Mouse (Mus musculus) hindbrain, embryonic 14.5 days (tissue): ENCODE measurements at regions not wholly inside any gene's neighbourhood (a gene's known extent, or its start where the extent isn't known, plus 50 kb on each side); places are given as distances from the start of the nearest gene placed in this dataset.
A peak's percentile ranks its signal among the peaks of the same experiment; 100 is the strongest.

Source experiments
- ATAC-seq: fragments of 200-750 bp; cut with Nextera tagmentation; 2 replicates; pipeline ENCODE4 v1.8.0; 2017; ENCODE audit warnings: moderate number of reproducible peaks, mild to moderate bottlenecking, moderate TSS enrichment, moderate library complexity; ENCODE audit not compliant: low FRiP score
- DNase-seq: peaks from one replicate; pipeline ENCODE4 v3.0.0-alpha.2; 2015; ENCODE audit warnings: low spot score
- H3K27ac ChIP-seq: fragments of 300-500 bp; sonication (generic); 2 replicates; pipeline ENCODE4 v1.5.1; 2014; ENCODE audit warnings: mild to moderate bottlenecking, moderate library complexity
- H3K27me3 ChIP-seq: fragments of 300-500 bp; sonication (generic); 2 replicates; pipeline ENCODE4 v1.6.1; 2014; ENCODE audit warnings: mild to moderate bottlenecking, low read length, mixed read lengths; ENCODE audit not compliant: control insufficient read depth, insufficient read depth
- H3K36me3 ChIP-seq: fragments of 300-500 bp; sonication (generic); replicated peaks from 2 replicates; pipeline ENCODE4 v1.6.1; 2014; ENCODE audit not compliant: control insufficient read depth, insufficient read depth
- H3K4me1 ChIP-seq: fragments of 300-500 bp; sonication (generic); replicated peaks from 2 replicates; pipeline ENCODE4 v1.6.1; 2014; ENCODE audit warnings: antibody characterized with exemption, low read length, mixed read lengths; ENCODE audit not compliant: control insufficient read depth, insufficient read depth
- H3K4me2 ChIP-seq: fragments of 300-500 bp; sonication (generic); replicated peaks from 2 replicates; pipeline ENCODE4 v1.6.1; 2014; ENCODE audit warnings: mild to moderate bottlenecking, moderate library complexity
- H3K4me3 ChIP-seq: fragments of 300-500 bp; sonication (generic); replicated peaks from 2 replicates; pipeline ENCODE4 v1.5.1; 2014; ENCODE audit warnings: mild to moderate bottlenecking, low read length
- H3K9ac ChIP-seq: fragments of 300-500 bp; sonication (generic); 2 replicates; pipeline ENCODE4 v1.6.1; 2014
- H3K9me3 ChIP-seq: fragments of 300-500 bp; sonication (generic); 2 replicates; pipeline ENCODE4 v1.6.1; 2016; ENCODE audit warnings: low read length; ENCODE audit not compliant: control insufficient read depth
- WGBS: fragments of 180-500 bp; shearing (Covaris S2); extraction: QIAGEN DNeasy Blood & Tissue Kit; methylation state at CpG from one replicate; pipeline ENCODE4 v1.1.7; 2014; 5-methylcytosine and 5-hydroxymethylcytosine counted together

DNA sequence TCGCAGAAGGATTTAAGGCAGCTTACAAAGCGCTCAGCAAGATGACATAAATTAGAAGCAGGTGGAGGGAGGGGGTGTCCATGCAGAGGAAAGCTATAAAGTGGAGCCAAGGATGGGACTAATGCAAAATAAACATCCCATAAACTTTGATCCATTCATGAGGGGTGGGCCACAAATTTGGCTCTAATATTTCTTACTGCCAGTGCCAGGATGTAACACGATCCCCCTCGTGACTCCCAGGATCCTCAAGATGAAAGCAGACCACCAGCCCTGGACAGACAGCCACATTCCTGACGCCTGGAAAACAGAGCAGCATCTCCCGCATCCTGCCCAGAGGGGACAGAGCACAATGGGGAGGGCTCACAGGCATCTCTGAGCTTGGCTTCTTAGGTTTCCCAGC is 116.6 kb downstream of the Cyp26b1 start:
- Histone ChIP-seq H3K9ac (no peak overlapping the region), H3K4me3 (no peak overlapping the region), H3K27ac (no peak overlapping the region), H3K9me3 (no peaks in the 10 kb centered on the region), H3K27me3 (no peaks in the 10 kb centered on the region), H3K36me3 (no peaks in the 10 kb centered on the region), H3K4me2 (no peak overlapping the region), H3K4me1 (no peaks in the 10 kb centered on the region)
- 47% methylated on average over 6 of the region's 6 CpGs for WGBS
- DNase-seq, result no peak
- no peak for ATAC-seq

- H3K9ac ChIP-seq, result no peak overlapping the region
- H3K9me3 ChIP-seq, result no peaks in the 10 kb centered on the region
- WGBS, result 54% methylated on average over 9 of the region's 9 CpGs
- no peaks in the 10 kb centered on the region for H3K4me1 ChIP-seq
- no peaks in the 10 kb centered on the region for H3K27me3 ChIP-seq
- ATAC-seq, result peak; percentile 48; the same call in 1 of the 2 replicates
- no peak overlapping the region for H3K4me3 ChIP-seq
- no peaks in the 10 kb centered on the region for H3K36me3 ChIP-seq
- H3K4me2 ChIP-seq, result no peak overlapping the region
- H3K27ac ChIP-seq, result no peak overlapping the region
- DNase-seq, result peak; percentile 50
These were observed 117.2 kb downstream of the Cyp26b1 start for GRCm38 (mm10) chr6:84476466-84476865.

GRCm38 (mm10) chr6:84474835-84475234 is 118.9 kb downstream of the Cyp26b1 start:
- no peaks in the 10 kb centered on the region for H3K36me3 ChIP-seq
- DNase-seq, result no peak
- no peak overlapping the region for H3K9ac ChIP-seq
- no peaks in the 10 kb centered on the region for H3K9me3 ChIP-seq
- H3K27me3 ChIP-seq, result no peaks in the 10 kb centered on the region
- no peak overlapping the region for H3K4me3 ChIP-seq
- ATAC-seq, result no peak
- H3K27ac ChIP-seq, result no peak overlapping the region
- H3K4me2 ChIP-seq, result no peak overlapping the region
- H3K4me1 ChIP-seq, result no peaks in the 10 kb centered on the region

- Histone ChIP-seq H3K27me3 (no peaks in the 10 kb centered on the region), H3K4me2 (no peak overlapping the region), H3K4me1 (no peaks in the 10 kb centered on the region), H3K27ac (no peak overlapping the region), H3K4me3 (no peak overlapping the region), H3K9ac (no peak overlapping the region), H3K9me3 (no peaks in the 10 kb centered on the region), H3K36me3 (no peaks in the 10 kb centered on the region)
- no peak for DNase-seq
- ATAC-seq, result no peak
- 68% methylated on average over 3 of the region's 3 CpGs for WGBS
These were observed 120.5 kb downstream of the Cyp26b1 start for GRCm38 (mm10) chr6:84473171-84473570.

DNA sequence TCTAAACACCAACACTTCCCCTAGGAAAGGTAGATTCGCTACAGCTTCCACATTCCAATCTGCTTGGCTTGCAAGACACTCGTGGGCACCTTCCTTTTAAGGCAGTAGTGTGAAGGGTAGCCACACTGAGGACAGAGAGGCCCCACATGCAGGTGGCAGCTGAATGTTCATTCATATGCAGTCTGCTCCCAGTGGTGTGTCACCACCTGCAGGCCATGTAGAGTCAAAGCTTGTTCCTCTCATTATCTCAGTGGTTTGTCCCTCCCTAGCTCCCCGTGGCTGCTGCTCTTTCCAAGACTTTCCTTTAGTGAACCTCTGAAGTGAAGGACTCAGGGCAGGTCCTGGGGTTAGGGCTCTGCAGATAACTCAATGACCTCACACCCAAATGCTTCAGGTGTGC is 121.4 kb downstream of the Cyp26b1 start:
- Histone ChIP-seq H3K27ac (no peak overlapping the region), H3K4me3 (no peak overlapping the region), H3K4me2 (no peak overlapping the region), H3K27me3 (no peaks in the 10 kb centered on the region), H3K4me1 (no peaks in the 10 kb centered on the region), H3K9me3 (no peaks in the 10 kb centered on the region), H3K36me3 (no peaks in the 10 kb centered on the region), H3K9ac (no peak overlapping the region)
- ATAC-seq, result no peak
- no peak for DNase-seq
- WGBS, result 27% methylated on average over 3 of the region's 3 CpGs

- Histone ChIP-seq H3K4me1 (no peaks in the 10 kb centered on the region), H3K4me3 (no peak overlapping the region), H3K4me2 (no peak overlapping the region), H3K36me3 (no peaks in the 10 kb centered on the region), H3K9me3 (no peaks in the 10 kb centered on the region), H3K27me3 (no peaks in the 10 kb centered on the region), H3K9ac (no peak overlapping the region), H3K27ac (no peak overlapping the region)
- ATAC-seq, result no peak
- WGBS, result 90% methylated on average over 3 of the region's 3 CpGs
- DNase-seq, result no peak
These were observed 126.4 kb downstream of the Cyp26b1 start for GRCm38 (mm10) chr6:84467319-84467718.

- no peak for ATAC-seq
- no peaks in the 10 kb centered on the region for H3K9me3 ChIP-seq
- no peak overlapping the region for H3K4me2 ChIP-seq
- H3K4me1 ChIP-seq, result no peaks in the 10 kb centered on the region
- no peaks in the 10 kb centered on the region for H3K27me3 ChIP-seq
- H3K27ac ChIP-seq, result no peak overlapping the region
- no peaks in the 10 kb centered on the region for H3K36me3 ChIP-seq
- no peak for DNase-seq
- no peak overlapping the region for H3K9ac ChIP-seq
- no peak overlapping the region for H3K4me3 ChIP-seq
- 50% methylated on average over 7 of the region's 7 CpGs for WGBS
These were observed 127.5 kb downstream of the Cyp26b1 start for GRCm38 (mm10) chr6:84466223-84466622.

DNA sequence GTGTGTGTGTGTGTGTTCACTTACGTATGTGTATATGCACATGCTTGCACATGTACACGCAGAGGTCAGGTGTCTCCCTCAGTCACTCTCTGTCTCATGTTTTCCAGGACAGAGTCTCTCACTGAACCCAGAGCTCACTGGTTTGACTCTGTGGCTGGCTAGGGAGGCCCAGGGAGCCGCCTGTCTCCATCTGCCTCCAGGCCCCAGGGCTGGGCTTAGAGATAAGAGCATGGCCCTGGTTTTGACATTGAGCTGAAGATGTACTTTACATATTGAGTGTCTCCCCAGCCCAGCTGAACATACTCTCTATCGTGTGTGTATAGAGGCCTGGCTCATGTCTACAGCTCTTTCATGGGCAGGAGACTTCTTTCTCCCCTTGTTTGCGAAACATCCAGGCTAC is 128.1 kb downstream of the Cyp26b1 start:
- H3K4me1 ChIP-seq, result no peaks in the 10 kb centered on the region
- H3K4me2 ChIP-seq, result no peak overlapping the region
- no peak for ATAC-seq
- no peaks in the 10 kb centered on the region for H3K27me3 ChIP-seq
- H3K4me3 ChIP-seq, result no peak overlapping the region
- no peaks in the 10 kb centered on the region for H3K9me3 ChIP-seq
- no peak overlapping the region for H3K9ac ChIP-seq
- WGBS, result 86% methylated on average over 5 of the region's 5 CpGs
- DNase-seq, result no peak
- no peak overlapping the region for H3K27ac ChIP-seq
- no peaks in the 10 kb centered on the region for H3K36me3 ChIP-seq

DNA sequence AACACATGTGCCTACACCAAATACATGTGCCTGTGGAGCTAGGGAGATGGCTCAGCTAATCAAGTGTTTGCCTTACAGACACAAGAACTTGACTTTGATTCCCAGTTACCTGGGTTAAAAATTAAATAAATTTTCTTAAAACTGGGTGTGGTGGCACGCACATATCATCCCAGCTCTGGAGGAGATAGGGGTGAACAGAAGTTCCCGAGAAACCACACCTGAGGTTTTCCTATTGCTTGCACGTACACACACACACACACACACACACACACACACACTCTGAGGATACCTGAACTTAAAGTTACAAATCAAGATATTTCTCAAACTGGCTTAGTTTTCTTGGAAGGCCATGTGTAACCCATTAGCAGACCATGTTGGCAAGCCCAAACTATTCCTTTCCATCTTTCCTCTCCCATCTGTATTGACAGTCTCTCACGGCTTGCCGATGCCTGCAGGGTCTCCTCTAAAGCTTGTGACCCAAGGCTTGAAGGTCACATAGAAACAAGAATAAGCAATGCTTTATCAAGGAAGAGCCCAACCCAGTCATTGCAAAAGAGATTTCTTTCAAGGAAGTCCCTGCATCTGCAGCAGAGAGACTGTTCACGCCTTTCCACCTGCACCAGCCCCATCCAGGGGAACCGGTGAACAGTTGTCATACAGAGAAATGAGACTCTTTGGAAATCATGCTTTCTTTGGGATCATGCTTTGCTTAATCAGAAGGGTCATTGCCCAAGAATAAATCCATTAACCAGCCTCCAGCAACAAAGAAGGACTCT is 129.9 kb downstream of the Cyp26b1 start:
- Histone ChIP-seq H3K9me3 (no peaks in the 10 kb centered on the region), H3K4me2 (no peak overlapping the region), H3K9ac (no peak overlapping the region), H3K27me3 (no peaks in the 10 kb centered on the region), H3K27ac (no peak overlapping the region), H3K4me3 (no peak overlapping the region), H3K36me3 (no peaks in the 10 kb centered on the region), H3K4me1 (no peaks in the 10 kb centered on the region)
- ATAC-seq (no peak), DNase-seq (no peak)
- WGBS, result 85% methylated on average over 7 of the region's 7 CpGs

DNA sequence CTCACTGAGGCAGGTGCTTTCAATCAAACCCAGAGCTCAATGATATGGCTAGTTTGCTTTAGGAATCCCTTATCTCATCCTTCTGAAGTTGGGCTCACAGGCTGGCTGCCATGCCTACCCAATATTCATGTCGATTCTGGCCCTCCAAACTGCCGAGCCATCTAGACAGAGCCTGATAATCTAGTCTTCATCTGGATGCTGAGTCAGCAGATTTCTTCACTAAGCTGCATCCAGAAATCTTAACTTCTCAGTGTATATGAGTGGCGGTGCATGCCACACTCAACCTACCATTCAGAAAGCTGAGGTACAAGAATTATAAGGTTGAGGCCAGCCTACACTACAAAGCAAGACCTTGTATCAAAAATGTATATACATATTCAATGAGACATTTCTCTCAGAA is 136.9 kb downstream of the Cyp26b1 start:
- Histone ChIP-seq H3K27ac (no peak overlapping the region), H3K4me1 (no peaks in the 10 kb centered on the region), H3K4me3 (no peak overlapping the region), H3K9me3 (no peaks in the 10 kb centered on the region), H3K27me3 (no peaks in the 10 kb centered on the region), H3K9ac (no peak overlapping the region), H3K36me3 (no peaks in the 10 kb centered on the region), H3K4me2 (no peak overlapping the region)
- no peak for DNase-seq
- ATAC-seq, result no peak
- 83% methylated on average over 3 of the region's 3 CpGs for WGBS
